Mouse (Mus musculus): ENCODE measurements around the gene Izumo3. TPM values are rescaled to one million over a fixed set of nuclear protein-coding genes. Genes with fewer than 3 reads are reported as not detected.

The Izumo3 gene
- polyA plus RNA-seq (2012; rRNA removed; ENCODE audit: low replicate concordance): not detected in 2 replicates

GRCm38 (mm10) chr4:92147134-92147533 lies at the start of gene Izumo3:
Gene Izumo3, minus strand, starts transcription at chr4:92147234.

GRCm38 (mm10) chr4:92191649-92192048 lies 44.6 kb upstream of the Izumo3 start, which contains the start of gene Gm12666:
Gene Gm12666, minus strand, starts transcription at chr4:92191749.

Other genes with a start within 250 kb of the Izumo3 start
- not detected in 2 replicates for gene Gm12666, start 44.5 kb upstream of the Izumo3 start, polyA plus RNA-seq (2012; rRNA removed; ENCODE audit: low replicate concordance)

All from mammary gland, adult 2 months (tissue).